Mouse (Mus musculus): ENCODE data around the gene Ndufa12.

Gene Ndufa12

GRCm38 (mm10) chr10:94230172-94230981 lies 31.9 kb downstream of the Ndufa12 start:
- DNase-seq (ENCODE audit: low spot score in 2 of 2) = peak; percentile 69 to 87

- no peak for DNase-seq (ENCODE audit: low spot score in 2 of 2)
These were observed 32.5 kb downstream of the Ndufa12 start for GRCm38 (mm10) chr10:94231025-94231424.

- DNase-seq (ENCODE audit: low spot score in 2 of 2) = no peak
These were observed 36.7 kb downstream of the Ndufa12 start for GRCm38 (mm10) chr10:94235200-94235599.

- no peak for DNase-seq (ENCODE audit: low spot score in 2 of 2)
These were observed 42.8 kb downstream of the Ndufa12 start for GRCm38 (mm10) chr10:94241346-94241745.

GRCm38 (mm10) chr10:94247748-94248349 lies 49.3 kb downstream of the Ndufa12 start:
- no peak for DNase-seq (ENCODE audit: low spot score in 2 of 2)

GRCm38 (mm10) chr10:94249575-94250456 lies 51.3 kb downstream of the Ndufa12 start:
- DNase-seq (ENCODE audit: low spot score in 2 of 2) = peak; percentile 42 to 68

GRCm38 (mm10) chr10:94253260-94253807 lies 54.8 kb downstream of the Ndufa12 start:
- no peak for DNase-seq (ENCODE audit: low spot score in 2 of 2)

GRCm38 (mm10) chr10:94254766-94255165 lies 56.2 kb downstream of the Ndufa12 start:
- no peak for DNase-seq (ENCODE audit: low spot score in 2 of 2)

GRCm38 (mm10) chr10:94255744-94256143 lies 57.2 kb downstream of the Ndufa12 start:
- no peak for DNase-seq (ENCODE audit: low spot score in 2 of 2)

GRCm38 (mm10) chr10:94256518-94256917 lies 58.0 kb downstream of the Ndufa12 start:
- DNase-seq (ENCODE audit: low spot score in 2 of 2) = no peak

- DNase-seq (ENCODE audit: low spot score in 2 of 2) = no peak
These were observed 62.0 kb downstream of the Ndufa12 start for GRCm38 (mm10) chr10:94260544-94260943.

GRCm38 (mm10) chr10:94262646-94263045 lies 64.1 kb downstream of the Ndufa12 start:
- no peak for DNase-seq (ENCODE audit: low spot score in 2 of 2)

- DNase-seq (ENCODE audit: low spot score in 2 of 2) = no peak
These were observed 64.7 kb downstream of the Ndufa12 start for GRCm38 (mm10) chr10:94263211-94263610.

GRCm38 (mm10) chr10:94265656-94266542 lies 67.4 kb downstream of the Ndufa12 start:
- peak; percentile 80 for DNase-seq (ENCODE audit: low spot score in 2 of 2)
